Comparison of ENCODE assay signal across 10 mouse cellular contexts in genomic region chr8:126908805-126909204, GRCm38 (mm10). TPM values are rescaled to one million over a fixed set of nuclear protein-coding genes. Genes with fewer than 3 reads are reported as not detected.
DNase-seq lines count a peak whose midpoint lies in the region; ATAC-seq and TF ChIP-seq lines count a peak whose summit lies in the region.
"Had no signal": no experiment of that assay in that cellular context is flagged by ENCODE, and none has a peak within 500 bp of the region (broad histone marks: within the 10 kb centered on the region; RNA-seq: fewer than 3 reads in every experiment).

No protein-coding gene starts in this region.

- intact Hi-C loops in left cerebral cortex, postnatal 14 days (cut with DNase I): no loop called here
- intact Hi-C loops in gastrocnemius, postnatal 14 days (cut with DNase I; ENCODE audit: low total_unique reads): no loop called here

- peak; percentile 67 for ATAC-seq in intestine, postnatal 0 days
- peak; percentile 98 for ATAC-seq in megakaryocyte, adult 5-6 weeks (ENCODE audit: poor library complexity, severe bottlenecking)
- no peak for ATAC-seq in neural tube, embryonic 15.5 days (ENCODE audit: low FRiP score)
- ATAC-seq: Patski had no signal

- no peak overlapping the region for H3K4me3 ChIP-seq in kidney, adult 2 months (ENCODE audit: insufficient read depth, low read depth, low read length)
- no peak overlapping the region for H3K4me3 ChIP-seq in intestine, postnatal 0 days (ENCODE audit: low read depth, low read length)
- H3K4me3 ChIP-seq in neural tube, embryonic 15.5 days (replicated peaks): no peak overlapping the region

- H3K4me2 ChIP-seq in intestine, postnatal 0 days (replicated peaks; ENCODE audit: low read depth): no peak overlapping the region
- H3K4me2 ChIP-seq in neural tube, embryonic 15.5 days: no peak overlapping the region

- peaks cover 31% of the 10 kb centered on the region for H3K4me1 ChIP-seq in kidney, adult 2 months (ENCODE audit: control insufficient read depth, insufficient read depth, low read length)
- no peaks in the 10 kb centered on the region for H3K4me1 ChIP-seq in intestine, postnatal 0 days (replicated peaks; ENCODE audit: control insufficient read depth, insufficient read depth, low read length)
- H3K4me1 ChIP-seq in neural tube, embryonic 15.5 days: peaks cover 14% of the 10 kb centered on the region

- peak overlapping the region; percentile 6; the same call in 1 of the 2 replicates for H3K27ac ChIP-seq in kidney, adult 2 months (ENCODE audit: insufficient read depth, low read depth, low read length)
- 0 out of 2 replicates have a peak overlapping the region, but pooled peaks have one; percentile 31 for H3K27ac ChIP-seq in intestine, postnatal 0 days (ENCODE audit: low read depth, low read length)
- H3K27ac ChIP-seq in neural tube, embryonic 15.5 days (replicated peaks): no peak overlapping the region

- H3K27me3 ChIP-seq in kidney, adult 2 months (replicated peaks; ENCODE audit: control insufficient read depth, insufficient read depth, low read length): no peaks in the 10 kb centered on the region
- H3K27me3 ChIP-seq in intestine, postnatal 0 days (replicated peaks; ENCODE audit: control insufficient read depth, insufficient read depth, low read length): no peaks in the 10 kb centered on the region
- H3K27me3 ChIP-seq in neural tube, embryonic 15.5 days (replicated peaks): no peaks in the 10 kb centered on the region
- H3K27me3 ChIP-seq: Patski had no signal

- DNase-seq in kidney, adult 2 months: peak; percentile 50
- no peak for DNase-seq in kidney, adult 9 months
- DNase-seq in MN1 (ENCODE audit: low spot score): peak; percentile 53
- DNase-seq in left cerebral cortex, postnatal 14 days (ENCODE audit: low spot score in 2 of 2): no peak
- no peak for DNase-seq in gastrocnemius, postnatal 14 days
- DNase-seq: cerebellum, adult 8-10 months had no signal

- no peaks in the 10 kb centered on the region for H3K36me3 ChIP-seq in kidney, adult 2 months (ENCODE audit: control insufficient read depth, insufficient read depth, low read length)
- no peaks in the 10 kb centered on the region for H3K36me3 ChIP-seq in intestine, postnatal 0 days (ENCODE audit: control insufficient read depth, insufficient read depth)
- no peaks in the 10 kb centered on the region for H3K36me3 ChIP-seq in neural tube, embryonic 15.5 days

- TF ChIP-seq POLR2A in kidney, adult 2 months (IDR thresholded peaks at IDR 0.05; ENCODE audit: low read depth, low read length): no peak

- no peak overlapping the region for H3K9ac ChIP-seq in intestine, postnatal 0 days (ENCODE audit: low read depth, low read length)
- no peak overlapping the region for H3K9ac ChIP-seq in neural tube, embryonic 15.5 days (replicated peaks)

- 60% methylated on average over 6 of the region's 6 CpGs for WGBS in kidney, adult 2 months
- WGBS in intestine, postnatal 0 days: 41% methylated on average over 6 of the region's 6 CpGs
- WGBS in neural tube, embryonic 15.5 days: 66% methylated on average over 6 of the region's 6 CpGs

- no peaks in the 10 kb centered on the region for H3K9me3 ChIP-seq in intestine, postnatal 0 days (ENCODE audit: control insufficient read depth)
- H3K9me3 ChIP-seq in neural tube, embryonic 15.5 days (replicated peaks): no peaks in the 10 kb centered on the region

- no peak for TF ChIP-seq CTCF in kidney, adult 2 months (conservative IDR thresholded peaks at IDR 0.05; ENCODE audit: insufficient read depth, insufficient read length, low read depth, low read length)
- TF ChIP-seq CTCF in intestine, postnatal 0 days (IDR thresholded peaks at IDR 0.05; ENCODE audit: low read depth): peak; percentile 57

RNA-seq across cellular contexts. Expression of gene Tomm20, which starts 36.8 kb away (rescaled TPM):
- polyA plus RNA-seq in kidney, adult 2 months (2012; rRNA removed): 541 and 684 TPM in 2 replicates
- 278 and 296 TPM in 2 replicates for polyA plus RNA-seq in intestine, postnatal 0 days (2015; fragmentation: Nextera tagmentation; extraction: Ambion mirVana)
- 47.7 and 70.1 TPM in 2 replicates for total RNA-seq in megakaryocyte, adult 5-6 weeks (2015)
- total RNA-seq in megakaryocyte, adult 5-6 weeks (2017): 69.9 and 71.9 TPM in 2 replicates
- 100 to 1,000 TPM; 162 to 168 TPM for total RNA-seq in left cerebral cortex, postnatal 14 days (2021)
- 100 to 1,000 TPM in 1 of 2 experiments, 10 to 100 TPM in 1; 89.7 to 106 TPM for total RNA-seq in gastrocnemius, postnatal 14 days (2021)
- polyA plus RNA-seq in neural tube, embryonic 15.5 days (2015; fragmentation: Nextera tagmentation; extraction: Ambion mirVana): 225 and 227 TPM in 2 replicates

Comparison
In these comparisons a context has a peak if more than half of its experiments do, and no peak if none do; other contexts are left out.
1. DNase-seq: peak in kidney, adult 2 months (single experiment) and MN1 (single experiment); none in kidney, adult 9 months (single experiment), left cerebral cortex, postnatal 14 days (0 of 2) and gastrocnemius, postnatal 14 days (single experiment).